Mouse (Mus musculus): ENCODE data around the gene Xrra1. TPM values are rescaled to one million over a fixed set of nuclear protein-coding genes. Genes with fewer than 3 reads are reported as not detected.

Gene Xrra1
- total and polyA plus RNA-seq, 3 experiments: 0.58 to 1.2 TPM; not detected in 1

DNA sequence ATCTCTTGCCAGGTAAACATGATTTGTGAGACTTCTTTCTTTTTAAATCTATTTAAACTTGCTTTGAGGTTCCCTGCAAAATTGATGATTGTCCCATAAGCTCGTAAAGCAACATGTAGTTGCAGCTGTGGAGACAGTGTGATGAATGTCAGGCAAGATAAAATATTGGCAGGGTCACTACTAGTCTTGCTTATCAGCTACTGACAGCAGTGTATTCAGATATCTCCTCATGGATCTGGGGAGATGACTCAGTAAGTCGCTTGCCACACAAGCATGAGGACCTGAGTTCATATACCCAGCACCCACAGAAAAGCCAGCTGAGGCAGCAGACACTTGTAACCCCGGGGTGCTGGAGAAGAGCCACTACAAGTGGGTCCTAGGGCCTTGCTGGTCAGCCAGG, 48.5 kb downstream of the Xrra1 start:
- no peak overlapping the region for H3K4me3 ChIP-seq (ENCODE audit: control insufficient read depth in 1 of 2, insufficient read depth in 1 of 2, low read depth in 2 of 2, low read length in 2 of 2)
- peaks cover 15 to 41% of the 10 kb centered on the region in 2 experiments for H3K4me1 ChIP-seq (ENCODE audit: control insufficient read depth in 1 of 2, insufficient read depth in 2 of 2, low read length in 2 of 2)
- H3K27ac ChIP-seq (ENCODE audit: control insufficient read depth, low read depth, low read length): peak overlapping the region; percentile 51
- no peaks in the 10 kb centered on the region for H3K9me3 ChIP-seq (replicated peaks; ENCODE audit: insufficient read depth, low read length)
- H3K36me3 ChIP-seq (ENCODE audit: control insufficient read depth in 1 of 2, insufficient read depth in 2 of 2, low read length in 2 of 2): peaks cover 0 to 37% of the 10 kb centered on the region in 2 experiments; a peak in 2 of 4 replicates
- no peaks in the 10 kb centered on the region for H3K27me3 ChIP-seq (ENCODE audit: control insufficient read depth in 1 of 2, insufficient read depth in 2 of 2, low read length in 2 of 2)
- TF ChIP-seq HCFC1 (IDR thresholded peaks at IDR 0.05; ENCODE audit: low read depth, low read length) (peak; percentile 38; the same call in 1 of the 2 replicates), SIN3A (IDR thresholded peaks at IDR 0.05; ENCODE audit: low read length) (peak; percentile 72), GATA1 (IDR thresholded peaks at IDR 0.05; ENCODE audit: low read depth, low read length) (peak; percentile 93), CHD2 (IDR thresholded peaks at IDR 0.05; ENCODE audit: low read length) (no peak), GABPA (IDR thresholded peaks at IDR 0.05; ENCODE audit: low read depth, low read length) (no peak), NRF1 (IDR thresholded peaks at IDR 0.05; ENCODE audit: insufficient read depth, low read depth, low read length, poor library complexity, severe bottlenecking) (no peak), TCF12 (IDR thresholded peaks at IDR 0.05; ENCODE audit: low read depth, low read length) (peak; percentile 97), JUND (IDR thresholded peaks at IDR 0.05; ENCODE audit: low read depth, low read length) (peak; percentile 32; the same call in 1 of the 2 replicates), RCOR1 (IDR thresholded peaks at IDR 0.05; ENCODE audit: low read depth, low read length) (peak; percentile 67; the same call in 1 of the 2 replicates), POLR2A (IDR thresholded peaks at IDR 0.05; ENCODE audit: control insufficient read depth in 1 of 2, insufficient read depth in 1 of 2, low read depth in 1 of 2, low read length in 2 of 2, poor library complexity in 1 of 2) (no peak), MAZ (IDR thresholded peaks at IDR 0.05; ENCODE audit: low read depth, low read length) (no peak), TBP (IDR thresholded peaks at IDR 0.05; ENCODE audit: low read depth, low read length) (no peak), ETS1 (IDR thresholded peaks at IDR 0.05; ENCODE audit: low read depth, low read length) (peak; percentile 97), MYC (IDR thresholded peaks at IDR 0.05; ENCODE audit: low read depth, low read length) (peak; percentile 32; the same call in 1 of the 2 replicates), TAL1 (IDR thresholded peaks at IDR 0.05; ENCODE audit: low read length) (peak; percentile 78), MEF2A (IDR thresholded peaks at IDR 0.05; ENCODE audit: extremely low read depth, insufficient replicate concordance, low read depth, low read length, poor library complexity, severe bottlenecking) (no peak), UBTF (IDR thresholded peaks at IDR 0.05; ENCODE audit: borderline replicate concordance, insufficient read depth, low read depth, low read length) (no peak), MAX (IDR thresholded peaks at IDR 0.05; ENCODE audit: low read length) (peak; percentile 52; the same call in 1 of the 2 replicates), NELFE (IDR thresholded peaks at IDR 0.05; ENCODE audit: low read depth, low read length) (no peak), EP300 (IDR thresholded peaks at IDR 0.05; ENCODE audit: low read depth in 1 of 2, low read length in 2 of 2) (peak; percentile 88), ZKSCAN1 (IDR thresholded peaks at IDR 0.05; ENCODE audit: low read depth, low read length) (no peak), ZNF384 (IDR thresholded peaks at IDR 0.05; ENCODE audit: low read depth, low read length) (no peak), CHD1 (IDR thresholded peaks at IDR 0.05; ENCODE audit: low read depth, low read length) (no peak), BHLHE40 (IDR thresholded peaks at IDR 0.05; ENCODE audit: borderline replicate concordance, low read depth, low read length) (peak; percentile 41; the same call in 1 of the 2 replicates)
- H3K9ac ChIP-seq (ENCODE audit: control insufficient read depth, low read depth, low read length, poor library complexity, severe bottlenecking): no peak overlapping the region
- peak; percentile 75 for DNase-seq (ENCODE audit: low read depth, low spot score)
- H3K79me2 ChIP-seq (ENCODE audit: control insufficient read depth, insufficient read depth, low read length, poor library complexity): no peaks in the 10 kb centered on the region

Data from MEL (cell line).